Mouse (Mus musculus): ENCODE results near the gene Tardbp.
A peak's percentile ranks its signal among the peaks of the same experiment; 100 is the strongest.

Tardbp gene

DNA sequence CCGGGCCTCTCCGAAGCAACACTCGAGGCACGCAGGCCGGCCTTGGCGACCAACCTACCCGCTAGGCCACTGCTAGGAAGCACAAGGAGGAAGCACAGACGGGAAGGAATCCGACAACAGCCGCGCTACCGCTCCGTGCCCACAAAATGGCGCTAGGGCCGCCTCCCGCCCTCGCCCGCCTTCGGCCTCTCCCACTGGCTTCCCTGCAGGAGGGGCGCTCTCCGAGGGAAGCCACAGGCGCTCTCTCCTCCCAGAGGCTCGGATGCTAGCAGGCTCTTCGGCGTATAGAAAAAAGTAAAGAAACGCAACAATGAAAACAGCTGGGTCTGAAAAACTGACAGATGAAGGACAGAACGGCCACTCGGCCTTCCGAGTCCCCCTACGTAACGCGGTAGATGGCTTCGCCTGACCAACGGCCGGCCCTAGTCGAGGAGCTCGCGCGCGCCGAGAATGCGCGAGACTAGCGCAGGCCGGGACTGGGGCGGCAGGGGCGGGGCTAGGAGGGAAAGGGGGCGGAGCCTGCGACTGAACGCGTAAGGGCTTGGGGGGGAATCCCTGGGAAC, at the start of gene Tardbp:
Tardbp (minus strand) TSS at position 397 of the 563 bp plus-strand sequence.
- DNase-seq, result peak; percentile 94 to 96

DNA sequence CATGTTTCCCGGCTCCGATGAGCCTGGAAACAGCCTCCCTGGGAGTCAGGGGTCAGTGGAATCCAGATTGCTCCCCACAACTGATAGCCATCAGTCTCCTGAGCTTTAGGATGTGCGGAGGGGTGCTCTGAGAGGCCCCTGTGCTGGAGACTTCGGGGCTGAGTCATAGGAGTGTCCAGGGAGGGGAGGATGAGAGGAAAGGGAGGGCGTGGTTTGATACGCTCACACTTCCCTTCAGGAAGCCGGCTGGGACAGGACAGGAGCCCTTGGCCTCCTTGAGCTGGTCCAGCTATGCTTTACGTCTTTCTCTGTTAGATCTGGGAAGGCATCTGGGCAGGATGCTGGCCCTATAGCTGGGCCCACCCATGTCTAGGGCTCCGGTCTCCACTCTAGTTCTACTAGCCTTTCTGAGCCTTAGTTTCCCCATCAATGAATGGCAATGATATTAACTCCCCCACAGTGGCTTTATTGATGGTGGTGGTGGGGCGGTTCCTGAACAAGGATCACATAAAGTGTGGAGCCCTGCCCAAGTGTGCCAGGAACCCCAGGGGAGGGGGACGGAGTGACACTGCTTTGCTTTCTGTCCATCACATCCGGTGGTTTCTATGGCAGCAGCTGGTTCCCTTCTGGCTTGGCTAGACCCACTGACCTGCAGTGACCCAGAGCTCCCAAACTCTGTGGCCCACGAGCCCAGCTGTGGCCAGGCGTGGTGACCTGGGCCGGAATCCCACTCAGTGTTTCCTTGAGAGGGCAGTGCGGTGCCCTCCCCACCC, 49.6 kb upstream of the Tardbp start:
- DNase-seq, result peak; percentile 34 to 43

DNA sequence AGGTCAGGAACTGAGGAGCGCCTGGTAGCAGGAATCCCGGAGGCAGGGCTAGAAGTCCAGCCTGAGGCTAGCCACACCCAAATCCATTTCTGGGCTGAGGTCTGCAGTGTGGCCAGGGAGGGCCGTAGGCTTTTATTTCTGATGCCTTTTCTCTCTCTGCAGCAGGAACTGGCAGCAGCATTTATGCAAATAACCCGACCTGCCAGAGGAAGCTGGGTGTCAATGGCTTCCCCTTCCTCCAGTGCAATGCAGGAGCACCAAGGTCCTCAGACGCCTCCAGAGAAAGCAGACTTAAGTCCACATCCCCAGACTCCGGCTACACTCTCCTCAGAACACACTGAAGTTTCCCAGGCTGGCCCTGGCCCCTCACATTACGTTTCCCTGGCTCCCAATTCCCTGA, 48.2 kb upstream of the Tardbp start:
- no peak for DNase-seq

DNA sequence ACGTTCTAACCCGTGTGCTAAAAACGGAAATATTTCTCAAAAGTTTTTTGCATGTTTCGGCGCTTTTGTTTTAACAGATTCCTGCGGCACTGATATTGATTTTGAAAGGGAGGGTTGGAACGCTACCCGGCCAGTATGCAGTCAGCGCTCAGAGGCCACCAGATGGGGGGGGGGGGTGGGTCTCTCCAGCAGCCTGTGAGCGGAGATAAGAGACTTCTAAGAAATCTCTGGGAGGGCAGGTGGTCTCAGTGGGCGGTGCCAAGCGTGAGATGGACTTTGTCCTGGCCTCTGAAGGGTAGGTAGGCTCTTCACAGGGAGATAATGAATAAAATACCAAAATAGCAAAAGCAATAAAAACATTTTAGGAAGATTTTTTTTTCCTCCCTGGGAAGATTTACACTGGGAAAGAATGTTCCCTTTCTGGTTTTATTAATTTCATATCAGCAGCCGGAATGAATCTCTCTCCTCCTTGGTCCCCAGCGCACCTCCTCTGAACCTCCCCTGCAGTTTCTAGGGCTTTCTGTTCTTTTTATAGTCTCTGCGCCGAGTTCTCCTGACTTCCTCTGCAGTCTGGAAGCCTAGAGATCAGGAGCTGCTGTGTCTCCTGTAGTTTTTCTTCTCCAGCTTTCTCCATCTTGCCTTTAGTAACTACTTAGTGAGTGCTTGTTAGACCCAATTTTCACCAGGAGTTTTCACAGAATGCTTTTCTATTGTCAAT, 44.6 kb upstream of the Tardbp start:
- no peak for DNase-seq

DNA sequence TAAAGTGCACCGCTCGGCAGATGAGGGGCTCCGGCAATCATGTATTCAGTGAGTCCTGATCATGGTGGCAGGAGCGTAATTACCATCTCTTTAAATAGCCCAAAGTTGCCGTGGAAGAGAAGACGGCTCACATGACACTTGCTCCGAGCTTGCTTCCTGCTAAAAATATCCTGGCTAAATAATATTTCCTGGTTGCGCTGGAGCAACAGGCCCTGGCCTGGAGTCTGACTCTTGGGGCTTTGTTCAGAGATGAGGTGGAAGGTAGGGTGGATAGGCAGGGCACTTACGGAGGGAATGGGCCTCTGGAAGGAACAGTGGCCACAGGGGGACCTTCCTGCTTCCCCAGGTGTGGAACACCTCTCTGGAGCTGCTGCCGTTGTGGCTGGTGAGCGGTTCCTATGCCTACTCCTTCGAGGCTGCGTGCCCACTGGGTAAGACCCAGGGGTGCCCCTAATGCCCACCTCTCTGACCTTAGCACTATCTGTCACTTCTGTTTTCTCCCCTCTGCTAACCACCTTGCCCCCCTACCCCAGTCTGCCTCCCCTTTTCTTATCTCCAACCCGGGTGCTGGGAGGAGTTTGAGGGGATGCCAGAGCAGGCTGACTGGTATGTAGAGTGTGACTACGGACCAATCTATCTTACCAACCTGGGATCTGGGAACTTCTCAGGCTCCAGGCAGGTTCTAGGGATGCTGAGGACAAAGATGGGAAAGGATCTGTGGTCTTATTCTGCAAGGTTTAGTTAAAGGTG, 40.4 kb upstream of the Tardbp start:
- no peak for DNase-seq

DNA sequence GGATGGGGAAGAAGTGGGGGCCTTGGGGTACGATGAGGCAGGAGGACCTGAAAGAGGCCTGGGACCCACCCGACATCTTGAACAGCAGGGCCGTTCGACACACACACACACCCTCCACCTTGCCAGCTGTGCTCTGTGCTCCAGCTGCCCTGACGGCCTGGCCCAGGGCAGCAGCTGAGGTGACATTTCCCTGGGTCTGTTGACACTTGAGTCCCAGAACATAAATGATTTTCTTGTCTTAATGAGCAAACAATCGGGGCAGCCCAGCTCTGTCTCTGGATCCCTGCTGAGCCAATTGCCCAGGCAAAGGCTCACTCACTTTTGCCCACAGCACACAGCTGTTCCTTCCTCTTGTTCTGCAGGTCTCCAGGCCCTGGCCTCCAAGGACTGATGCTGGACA, 37.2 kb upstream of the Tardbp start:
- no peak for DNase-seq

DNA sequence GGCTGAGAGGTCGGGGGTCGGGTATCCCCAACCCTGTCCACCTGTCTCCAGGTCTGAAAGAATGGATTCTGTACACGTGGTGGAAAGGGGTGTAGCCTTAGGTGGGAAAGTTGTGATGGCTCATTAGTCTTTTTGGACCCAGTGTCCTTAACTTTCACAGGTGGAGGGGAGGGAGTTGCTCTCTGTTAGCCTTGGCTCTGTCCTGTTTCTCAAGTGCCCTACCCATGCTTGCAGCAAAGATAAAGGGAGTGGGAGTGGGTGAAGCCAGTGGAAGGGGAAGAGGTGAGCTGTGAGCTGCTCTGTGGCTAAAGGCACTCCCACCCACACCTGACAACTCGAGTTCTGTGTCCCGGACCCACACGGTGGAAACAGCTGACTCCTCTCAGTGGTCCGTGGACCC, 36.5 kb upstream of the Tardbp start:
- no peak for DNase-seq

DNA sequence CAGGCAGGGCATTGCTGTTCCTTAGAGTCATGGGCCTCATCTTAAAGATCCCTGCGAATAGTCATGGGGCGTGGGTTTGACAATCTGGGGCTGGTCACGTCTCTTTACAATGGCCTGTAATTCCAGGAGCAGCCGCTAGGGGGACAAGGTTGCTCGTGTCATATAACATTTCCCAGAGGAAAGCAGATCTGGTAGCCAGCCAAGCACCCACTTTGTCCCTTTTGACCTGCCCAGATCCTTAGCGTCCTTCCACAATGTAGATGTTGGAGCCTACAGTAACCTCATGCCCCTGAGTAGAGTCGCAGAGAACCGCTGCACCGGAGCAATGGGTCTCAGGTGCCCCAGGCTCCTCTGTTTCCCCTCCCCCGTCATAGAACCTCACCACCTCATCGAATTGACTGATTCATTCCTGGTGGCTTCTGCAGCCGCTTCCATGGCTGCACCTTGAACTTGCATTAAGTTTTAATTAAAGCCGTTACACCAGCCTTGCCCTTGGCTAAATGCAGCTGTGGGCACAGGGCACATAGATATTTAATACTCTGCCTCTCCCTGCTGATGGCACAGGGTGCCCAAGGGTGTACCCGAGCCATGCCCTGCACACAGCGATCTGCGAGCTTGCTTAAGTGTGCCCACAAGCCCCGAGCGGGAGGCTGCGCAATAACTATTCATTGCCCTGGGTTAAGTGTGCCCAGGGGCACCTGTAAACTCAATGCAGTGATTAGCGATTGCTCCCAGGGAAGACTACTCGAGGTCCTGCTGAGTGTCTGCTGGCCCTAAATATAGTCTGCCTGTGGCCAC, 35.5 kb upstream of the Tardbp start:
- DNase-seq, result peak; percentile 58 to 81

DNA sequence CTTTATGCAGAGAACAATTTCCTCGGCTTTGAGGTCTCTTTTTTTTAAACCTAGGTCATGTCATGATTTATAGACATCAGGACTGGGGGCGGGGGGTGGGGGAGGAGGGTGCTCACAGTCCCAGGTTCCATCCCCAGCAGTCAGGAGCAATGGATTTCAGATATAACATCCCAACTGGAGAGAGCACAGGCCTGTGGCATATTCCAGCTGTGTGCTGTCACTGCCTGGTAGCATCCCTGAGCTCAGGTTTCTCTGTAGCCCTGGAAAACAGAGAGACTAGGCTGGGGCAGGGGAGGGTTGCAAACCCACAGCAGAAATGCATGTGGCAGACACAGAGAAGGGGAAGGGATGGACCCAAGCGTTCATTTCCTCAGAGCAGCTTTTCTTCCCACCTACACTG, 33.4 kb upstream of the Tardbp start:
- DNase-seq, result no peak

DNA sequence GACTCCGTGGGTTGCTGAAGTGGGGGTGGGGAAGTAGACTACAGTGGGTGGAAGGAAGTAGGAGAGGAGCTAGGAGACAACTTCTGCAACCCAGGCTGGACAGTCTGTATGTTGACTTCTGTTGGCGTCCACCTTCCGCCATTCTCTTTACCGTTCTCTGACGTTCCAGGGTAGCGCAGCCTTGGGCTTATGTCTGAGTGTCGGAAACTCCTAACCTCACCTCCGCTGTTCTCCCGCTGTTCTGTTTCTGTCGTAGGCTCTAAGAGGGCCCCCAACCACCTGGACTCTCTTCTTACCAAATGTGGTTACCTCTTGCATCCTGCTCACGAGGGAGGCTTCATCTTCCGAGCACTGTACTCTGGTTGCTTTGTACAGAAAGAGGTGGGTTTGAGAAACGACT, 31.0 kb upstream of the Tardbp start:
- DNase-seq, result no peak

DNA sequence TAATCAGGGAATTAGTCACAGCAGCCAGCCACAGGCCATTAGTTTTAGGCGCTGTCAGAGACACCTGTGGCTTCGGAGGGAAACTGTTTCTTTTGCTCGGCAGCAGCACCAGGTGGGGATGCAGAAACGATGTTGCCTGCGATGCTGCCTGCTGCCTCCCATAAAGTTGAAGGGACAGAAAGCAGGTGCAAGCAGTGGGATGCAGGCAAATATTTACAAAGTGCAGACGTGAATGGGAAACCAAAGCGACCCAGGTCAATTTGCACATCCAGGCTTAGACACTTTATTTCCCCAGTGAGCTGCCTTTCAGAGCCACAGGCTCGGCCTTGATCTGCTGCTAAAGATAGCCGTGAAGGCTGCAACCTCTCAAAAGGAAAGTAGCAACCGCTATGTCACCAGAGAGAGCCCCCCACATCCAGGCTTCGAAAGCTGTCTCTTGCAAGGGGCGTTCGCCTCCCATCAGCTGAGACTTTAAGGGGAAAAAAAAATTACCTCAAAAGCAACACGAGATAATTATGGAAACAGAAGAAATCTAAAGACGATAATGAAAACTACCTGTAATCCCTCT, 30.0 kb upstream of the Tardbp start:
- no peak for DNase-seq

DNA sequence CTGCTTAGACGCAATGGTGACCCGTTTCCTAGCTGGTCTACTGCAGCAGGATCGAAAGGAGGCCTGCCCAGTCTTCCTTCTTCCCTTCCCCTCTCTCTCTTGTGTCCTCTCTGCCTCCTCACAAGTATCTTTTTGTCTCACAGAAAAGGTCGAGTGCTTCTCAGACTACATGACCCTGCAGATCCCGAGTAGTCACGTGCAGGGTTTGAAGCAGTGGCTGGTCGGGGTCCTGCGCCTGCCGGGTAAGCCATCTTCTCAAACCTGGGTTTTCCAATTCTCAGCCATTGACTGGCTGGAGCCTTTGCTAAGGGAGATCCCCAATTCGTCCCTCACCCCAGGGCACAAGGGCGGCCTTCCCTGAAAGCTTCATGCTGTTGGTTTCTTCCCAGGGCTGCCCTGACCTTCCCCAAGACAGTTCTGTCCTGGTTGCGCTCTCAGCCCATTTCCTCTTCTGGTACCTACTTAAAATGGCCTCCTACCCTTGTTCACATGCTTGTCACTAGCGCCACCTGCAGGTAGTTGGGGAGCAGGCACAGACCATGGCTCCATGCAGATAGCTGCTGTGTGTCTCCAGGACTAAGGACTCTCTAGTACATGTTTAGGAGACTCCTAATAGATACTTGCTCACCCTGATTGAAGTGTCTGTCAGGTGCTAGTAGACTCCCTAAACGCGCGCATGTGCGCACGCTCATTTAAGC, 28.0 kb upstream of the Tardbp start:
- DNase-seq, result peak; percentile 52 to 70

DNA sequence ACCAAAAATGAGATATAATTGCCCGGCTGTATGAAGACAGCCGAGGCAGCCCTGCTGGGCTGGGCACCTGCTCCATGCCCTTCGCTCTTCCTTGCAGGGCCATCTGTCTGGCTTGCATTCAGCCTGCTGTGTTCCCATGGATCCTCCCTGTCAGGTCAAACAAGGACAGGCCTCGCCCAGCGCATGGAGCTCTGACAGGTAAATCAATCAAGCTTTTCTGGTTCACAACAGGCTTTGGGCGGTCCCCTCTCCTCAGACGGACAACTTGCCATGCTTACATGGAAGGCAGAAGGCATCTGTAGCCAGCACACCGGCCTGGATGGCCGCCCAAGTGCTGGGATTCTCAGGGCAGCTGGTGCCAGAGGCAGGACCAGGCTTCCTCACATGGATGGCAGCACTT, 24.2 kb upstream of the Tardbp start:
- peak; percentile 45 to 50 for DNase-seq

DNA sequence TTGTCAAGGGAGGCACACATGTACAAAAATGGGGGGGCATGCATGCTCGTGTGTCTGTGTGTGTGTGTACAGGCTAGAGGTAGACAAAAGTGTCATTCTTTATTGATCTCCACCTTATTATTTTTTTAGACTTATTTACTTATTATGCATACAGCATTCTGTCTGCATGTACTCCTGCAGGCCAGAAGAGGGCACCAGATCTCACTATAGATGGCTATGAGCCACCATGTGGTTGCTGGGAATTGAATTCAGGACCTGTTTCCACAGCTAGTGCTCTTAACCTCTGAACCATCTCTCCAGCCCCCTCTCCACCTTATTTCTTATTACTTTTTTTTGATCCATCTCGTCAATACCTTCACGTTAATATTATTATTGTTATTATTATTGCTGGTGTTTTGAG, 22.5 kb upstream of the Tardbp start:
- no peak for DNase-seq

DNA sequence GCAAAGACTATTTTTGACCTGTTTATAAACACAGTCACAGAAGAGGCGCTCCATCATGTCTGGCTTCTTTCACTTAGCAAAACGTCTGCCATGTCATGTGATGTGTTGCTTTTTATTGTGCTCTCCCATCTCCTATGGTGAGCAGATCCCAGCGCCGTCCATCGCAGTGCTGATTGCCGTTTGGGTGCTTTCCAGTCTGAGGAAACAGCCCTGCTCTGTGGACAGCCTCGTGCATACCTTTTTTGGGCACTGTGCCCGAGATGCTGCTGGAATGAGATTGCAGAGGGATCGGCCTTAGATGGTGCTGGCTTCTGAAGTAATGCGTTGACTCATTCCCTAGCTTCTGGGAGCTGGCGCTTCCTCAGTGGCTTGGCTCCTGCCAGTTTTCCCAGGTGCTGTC, 19.8 kb upstream of the Tardbp start:
- no peak for DNase-seq

DNA sequence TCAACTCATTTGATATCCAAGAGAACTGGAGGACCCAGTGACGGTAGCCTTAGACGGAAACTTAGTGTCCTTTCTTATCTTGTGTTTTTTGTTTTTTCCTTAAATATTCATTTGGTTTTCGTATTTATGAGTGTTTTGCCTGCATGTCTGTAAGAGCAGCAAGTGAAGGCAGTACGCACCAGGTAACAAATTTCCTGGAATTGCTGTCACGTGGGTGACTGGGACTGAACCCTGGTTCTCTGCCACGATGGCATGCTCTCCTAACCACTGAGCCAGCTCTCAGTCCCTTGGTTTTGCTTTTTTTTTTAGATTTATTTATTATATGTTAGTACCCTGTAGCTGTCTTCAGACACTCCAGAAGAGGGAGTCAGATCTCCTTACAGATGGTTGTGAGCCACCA, 18.1 kb upstream of the Tardbp start:
- peak in 1 of 2 experiments; percentile 33 for DNase-seq

DNA sequence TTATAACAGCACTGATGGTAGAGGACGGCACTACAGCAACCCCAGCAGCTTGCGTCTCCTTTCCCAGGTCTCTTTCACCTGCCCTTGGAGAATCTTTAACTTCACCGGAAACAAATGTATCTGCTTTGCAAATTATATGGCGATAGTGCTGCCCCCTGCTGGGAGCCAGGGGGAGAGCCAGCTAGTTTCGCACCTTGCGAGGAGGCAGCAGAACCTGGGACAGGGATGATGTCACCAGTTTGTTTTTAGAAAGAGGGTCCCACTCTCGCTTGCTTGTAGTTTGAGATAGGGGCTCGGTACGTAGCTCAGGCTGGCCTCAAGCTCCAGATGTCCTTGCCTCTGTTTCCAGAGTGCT, 17.3 kb upstream of the Tardbp start:
- DNase-seq, result peak; percentile 84 to 90

DNA sequence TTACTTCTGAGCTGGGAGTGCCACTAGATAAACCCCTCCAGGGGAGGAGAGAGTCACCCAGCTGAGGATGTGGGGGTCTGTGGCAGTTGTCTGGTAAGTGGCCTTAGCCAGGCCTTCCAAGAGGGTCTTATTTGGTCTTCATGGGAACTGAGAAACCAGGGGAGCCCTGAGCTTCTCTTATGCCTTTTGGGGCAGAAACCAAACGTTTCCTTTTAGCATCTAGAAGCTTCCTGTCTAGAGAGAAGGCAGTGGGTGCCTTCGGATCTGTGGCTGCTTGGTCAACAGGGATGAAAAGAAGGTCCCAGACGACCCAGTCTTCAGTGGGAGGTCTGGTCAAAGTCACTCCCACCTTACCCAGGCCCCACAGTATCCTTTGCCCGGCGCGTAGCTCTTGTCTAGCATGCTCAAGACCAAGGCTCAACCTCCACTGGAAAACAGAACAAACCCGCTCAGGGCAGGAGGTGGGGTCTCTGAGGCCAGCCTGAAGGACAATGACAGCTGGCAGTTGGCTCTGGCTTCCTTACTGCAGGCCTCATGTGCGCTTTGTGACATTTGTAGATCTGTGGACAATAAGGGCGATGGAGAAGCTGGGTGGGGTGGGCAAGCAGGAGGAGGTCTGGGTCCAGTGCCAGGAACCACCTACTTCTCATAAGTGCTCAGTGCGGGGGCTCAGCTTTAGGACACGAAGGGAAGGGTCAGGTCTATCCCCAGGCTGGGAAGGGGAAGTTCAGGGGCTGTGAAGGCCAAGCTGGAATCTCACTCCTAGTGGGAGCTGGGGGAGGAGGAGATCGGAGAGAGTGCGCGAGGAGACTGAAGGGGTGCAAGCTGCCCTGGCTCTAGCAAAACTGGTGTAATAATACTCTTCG, 16.7 kb upstream of the Tardbp start, which contains the start of gene Gm572:
Gm572 (plus strand) TSS at position 27 of the 866 bp plus-strand sequence.
- no peak for DNase-seq

DNA sequence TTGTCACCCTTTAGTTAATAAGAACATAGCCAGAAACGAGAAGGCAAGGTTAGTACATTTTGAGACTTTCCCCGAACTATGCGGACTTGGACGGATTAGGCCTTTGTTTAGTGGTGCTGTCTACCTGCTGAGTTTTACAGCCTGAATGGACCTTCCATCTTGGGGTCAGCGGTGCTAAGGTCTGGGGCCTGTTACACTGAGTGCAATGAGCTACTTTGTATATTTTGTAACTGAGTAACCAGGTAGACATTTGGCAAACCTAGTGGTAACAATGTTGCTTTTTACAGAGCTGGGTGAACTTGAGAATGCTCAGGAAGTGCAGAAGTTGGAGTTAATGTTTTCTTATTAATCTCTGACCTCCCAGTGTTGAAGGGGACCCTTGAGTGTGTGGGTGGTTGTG, 14.3 kb upstream of the Tardbp start:
- peak; percentile 82 to 92 for DNase-seq

DNA sequence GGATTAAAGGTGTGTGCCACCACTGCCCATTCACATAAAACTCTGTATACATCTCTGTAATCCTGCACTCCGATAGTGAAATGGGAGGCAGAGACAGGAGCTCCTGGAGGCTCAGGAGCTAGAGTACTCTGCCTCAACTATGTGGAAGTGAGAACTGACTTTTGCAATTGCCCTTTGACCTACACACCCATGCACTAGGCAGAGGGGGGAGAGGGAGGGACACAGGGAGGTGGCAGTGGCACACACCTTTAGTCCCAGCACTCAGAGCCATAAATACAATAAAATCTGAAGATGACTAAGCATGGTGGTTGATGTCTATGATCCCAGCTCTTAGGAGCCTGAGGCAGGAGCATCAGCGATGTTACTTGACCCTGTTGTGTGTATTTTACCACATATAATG, 12.6 kb upstream of the Tardbp start:
- DNase-seq, result no peak

DNA sequence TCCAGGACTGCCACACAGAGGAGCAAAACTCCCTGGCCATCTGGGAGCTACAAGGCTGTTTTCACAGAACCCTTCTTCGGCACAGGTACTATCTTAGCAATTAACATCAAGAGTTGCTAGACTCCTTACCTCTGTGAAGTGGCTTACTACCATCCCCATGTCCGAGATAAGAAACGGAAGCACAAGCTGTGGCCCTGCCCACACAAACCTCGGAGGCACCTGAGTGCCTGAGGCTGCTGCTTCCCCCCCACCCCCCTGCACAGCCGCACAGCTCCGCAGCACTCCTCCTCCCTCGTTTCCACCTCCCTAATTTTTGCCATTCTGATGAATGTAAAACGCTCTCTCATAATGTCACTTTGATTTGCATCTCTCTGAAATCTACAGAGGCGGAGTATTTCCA, 11.5 kb upstream of the Tardbp start:
- DNase-seq, result no peak

Data from kidney, adult 8-10 months (tissue).